Mouse (Mus musculus): Measurements from ENCODE around the gene Smoc1. TPM values are rescaled to one million over a fixed set of nuclear protein-coding genes. Genes with fewer than 3 reads are reported as not detected.

The Smoc1 gene
- total and polyA plus RNA-seq, 3 experiments, result 4.8 to 8.0 (median 6.2) TPM

DNA sequence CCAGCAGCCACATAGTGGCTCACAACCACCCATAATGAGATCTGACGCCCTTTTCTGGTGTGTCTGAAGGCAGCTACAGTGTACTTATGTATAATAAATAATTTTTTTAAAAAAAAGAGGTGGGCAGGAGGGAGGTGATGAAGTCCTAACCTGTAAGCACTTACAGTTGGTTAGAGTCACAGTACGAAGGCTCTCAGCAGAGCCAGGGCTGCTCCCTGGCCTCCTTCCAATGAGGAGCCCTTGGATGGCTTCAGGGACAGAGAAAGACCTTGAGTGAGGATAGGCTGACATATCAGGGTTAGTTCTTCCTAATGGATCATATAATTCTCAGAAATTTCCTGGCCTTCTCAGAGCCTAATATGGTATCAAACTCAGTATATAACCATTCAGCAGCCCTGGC lies 134.7 kb downstream of the Smoc1 start:
- DNase-seq, result no peak
- 70% methylated on average over 2 of the region's 2 CpGs for WGBS
- TF ChIP-seq CTCF (IDR thresholded peaks at IDR 0.05), result no peak
- Histone ChIP-seq H3K36me3 (ENCODE audit: control insufficient read depth, insufficient read depth, low read length) (no peaks in the 10 kb centered on the region), H3K4me3 (no peak overlapping the region), H3K9ac (ENCODE audit: low read depth, low read length) (no peak overlapping the region), H3K79me2 (replicated peaks; ENCODE audit: control insufficient read depth, insufficient read depth, low read length) (no peaks in the 10 kb centered on the region), H3K27ac (no peak overlapping the region), H3K27me3 (ENCODE audit: control insufficient read depth, insufficient read depth, low read length) (no peaks in the 10 kb centered on the region), H3K4me1 (ENCODE audit: control insufficient read depth, insufficient read depth, low read length) (no peaks in the 10 kb centered on the region; the same call in 1 of the 2 replicates)
- intact Hi-C loops (cut with DNase I), result no loop called here

DNA sequence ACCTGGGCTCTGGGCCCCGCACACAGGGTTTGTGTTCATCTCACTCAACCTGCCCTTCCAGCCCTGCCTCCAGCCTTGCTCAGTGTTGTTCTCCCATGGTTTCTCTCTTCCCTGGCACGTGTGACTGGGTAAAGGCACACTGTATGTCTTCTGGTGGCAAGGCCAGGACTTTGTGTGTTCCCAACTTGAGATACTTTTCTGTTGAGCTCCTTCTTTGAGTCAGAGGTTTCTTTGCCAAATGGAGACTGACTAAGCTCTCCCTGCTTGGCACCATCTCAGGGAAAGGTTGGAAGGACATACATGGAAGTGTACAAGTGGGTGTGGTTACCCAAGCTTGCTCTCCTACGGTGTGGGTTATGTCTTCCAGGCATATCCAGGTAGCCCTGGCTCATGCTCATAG lies 136.5 kb downstream of the Smoc1 start:
- TF ChIP-seq EP300 (IDR thresholded peaks at IDR 0.05; ENCODE audit: insufficient read depth, low read depth, low read length), result no peak
- TF ChIP-seq POLR2A (IDR thresholded peaks at IDR 0.05; ENCODE audit: insufficient read depth, low read depth, low read length), result no peak
- H3K4me1 ChIP-seq (ENCODE audit: control insufficient read depth, insufficient read depth, low read length), result no peaks in the 10 kb centered on the region; the same call in 1 of the 2 replicates
- no peaks in the 10 kb centered on the region for H3K79me2 ChIP-seq (replicated peaks; ENCODE audit: control insufficient read depth, insufficient read depth, low read length)
- H3K27ac ChIP-seq, result no peak overlapping the region
- no peaks in the 10 kb centered on the region for H3K27me3 ChIP-seq (ENCODE audit: control insufficient read depth, insufficient read depth, low read length)
- DNase-seq, result no peak
- H3K4me3 ChIP-seq, result no peak overlapping the region
- 65% methylated on average over 3 of the region's 3 CpGs for WGBS
- intact Hi-C loops (cut with DNase I), result no loop called here
- no peak overlapping the region for H3K9ac ChIP-seq (ENCODE audit: low read depth, low read length)
- H3K36me3 ChIP-seq (ENCODE audit: control insufficient read depth, insufficient read depth, low read length), result no peaks in the 10 kb centered on the region

DNA sequence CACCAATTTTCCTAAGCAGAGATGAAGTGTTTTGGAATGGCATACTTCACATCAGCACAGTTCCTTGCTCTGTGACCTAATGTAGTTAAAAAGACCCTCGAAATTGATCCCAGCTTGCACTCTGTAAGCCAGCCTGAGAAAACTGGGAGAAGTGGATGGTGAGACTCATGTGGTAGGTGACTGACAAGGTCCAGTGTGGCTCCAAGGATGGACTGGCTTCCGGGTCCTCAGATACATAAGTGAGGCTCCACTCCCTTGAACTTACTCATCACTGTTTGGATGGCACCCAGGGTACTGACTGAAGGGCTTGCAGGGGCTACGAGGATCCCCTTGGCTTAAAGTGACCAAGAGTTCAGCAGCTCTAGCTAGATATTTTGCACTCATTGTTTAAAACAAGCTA lies 137.0 kb downstream of the Smoc1 start:
- 69% methylated on average over 3 of the region's 3 CpGs for WGBS
- Histone ChIP-seq H3K36me3 (ENCODE audit: control insufficient read depth, insufficient read depth, low read length) (no peaks in the 10 kb centered on the region), H3K4me3 (no peak overlapping the region), H3K9ac (ENCODE audit: low read depth, low read length) (no peak overlapping the region), H3K4me1 (ENCODE audit: control insufficient read depth, insufficient read depth, low read length) (no peaks in the 10 kb centered on the region; the same call in 1 of the 2 replicates), H3K79me2 (replicated peaks; ENCODE audit: control insufficient read depth, insufficient read depth, low read length) (no peaks in the 10 kb centered on the region), H3K27ac (no peak overlapping the region), H3K27me3 (ENCODE audit: control insufficient read depth, insufficient read depth, low read length) (no peaks in the 10 kb centered on the region)
- TF ChIP-seq EP300 (IDR thresholded peaks at IDR 0.05; ENCODE audit: insufficient read depth, low read depth, low read length), result no peak
- no peak for TF ChIP-seq CTCF (IDR thresholded peaks at IDR 0.05)
- no peak for TF ChIP-seq POLR2A (IDR thresholded peaks at IDR 0.05; ENCODE audit: insufficient read depth, low read depth, low read length)
- no peak for DNase-seq
- intact Hi-C loops (cut with DNase I), result no loop called here

DNA sequence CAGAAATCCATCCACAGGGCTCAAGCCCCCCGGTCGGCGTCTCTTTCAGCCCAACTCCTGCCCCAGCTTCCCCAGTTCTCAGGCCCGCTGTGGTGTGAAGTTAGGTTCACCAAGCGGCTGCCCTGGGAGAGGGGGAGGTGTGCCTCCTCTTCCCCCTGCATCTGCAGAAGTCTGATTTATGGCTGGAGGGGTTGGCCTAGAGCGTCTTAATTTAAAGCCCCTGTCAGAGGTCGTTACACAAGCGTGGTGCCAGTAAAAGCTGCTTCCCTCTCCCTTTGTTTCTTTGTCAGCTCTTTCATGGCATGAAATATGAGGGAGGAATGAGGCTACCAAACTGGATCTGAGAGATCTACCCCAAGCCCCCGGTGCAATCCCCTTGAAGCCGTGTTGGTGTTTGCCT lies 139.5 kb downstream of the Smoc1 start:
- WGBS, result 68% methylated on average over 10 of the region's 10 CpGs
- no peaks in the 10 kb centered on the region for H3K27me3 ChIP-seq (ENCODE audit: control insufficient read depth, insufficient read depth, low read length)
- H3K4me3 ChIP-seq, result no peak overlapping the region
- no peak for TF ChIP-seq POLR2A (IDR thresholded peaks at IDR 0.05; ENCODE audit: insufficient read depth, low read depth, low read length)
- no peak overlapping the region for H3K27ac ChIP-seq
- no peak for DNase-seq
- intact Hi-C loops (cut with DNase I), result no loop called here
- no peak overlapping the region for H3K9ac ChIP-seq (ENCODE audit: low read depth, low read length)
- no peaks in the 10 kb centered on the region for H3K36me3 ChIP-seq (ENCODE audit: control insufficient read depth, insufficient read depth, low read length)
- H3K79me2 ChIP-seq (replicated peaks; ENCODE audit: control insufficient read depth, insufficient read depth, low read length), result no peaks in the 10 kb centered on the region
- no peaks in the 10 kb centered on the region for H3K4me1 ChIP-seq (ENCODE audit: control insufficient read depth, insufficient read depth, low read length)

DNA sequence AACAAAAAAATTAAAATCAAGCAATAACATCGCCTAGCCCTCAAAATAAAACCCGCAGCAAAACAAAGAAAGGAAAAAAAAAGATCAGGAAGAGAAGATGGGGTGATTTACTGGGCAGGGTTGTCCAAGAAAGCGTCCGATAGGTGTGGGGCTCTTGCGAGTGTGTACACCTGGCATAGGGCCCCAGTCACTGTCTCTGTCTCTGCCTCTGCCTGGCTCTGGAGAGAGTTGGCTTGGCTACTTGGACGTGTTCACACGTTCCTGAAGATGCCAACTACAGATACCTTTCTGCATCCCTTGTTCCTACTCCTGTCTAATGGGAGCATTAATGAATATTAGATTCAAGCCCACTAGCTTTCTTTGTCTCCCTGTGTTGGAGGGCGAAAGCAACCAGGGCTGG lies 140.0 kb downstream of the Smoc1 start:
- TF ChIP-seq EP300 (IDR thresholded peaks at IDR 0.05; ENCODE audit: insufficient read depth, low read depth, low read length), result no peak
- no peak for TF ChIP-seq CTCF (IDR thresholded peaks at IDR 0.05)
- no peak for TF ChIP-seq POLR2A (IDR thresholded peaks at IDR 0.05; ENCODE audit: insufficient read depth, low read depth, low read length)
- Histone ChIP-seq H3K9ac (ENCODE audit: low read depth, low read length) (no peak overlapping the region), H3K79me2 (replicated peaks; ENCODE audit: control insufficient read depth, insufficient read depth, low read length) (no peaks in the 10 kb centered on the region), H3K27ac (no peak overlapping the region), H3K27me3 (ENCODE audit: control insufficient read depth, insufficient read depth, low read length) (no peaks in the 10 kb centered on the region), H3K4me1 (ENCODE audit: control insufficient read depth, insufficient read depth, low read length) (no peaks in the 10 kb centered on the region), H3K36me3 (ENCODE audit: control insufficient read depth, insufficient read depth, low read length) (no peaks in the 10 kb centered on the region), H3K4me3 (no peak overlapping the region)
- intact Hi-C loops (cut with DNase I), result no loop called here
- no peak for DNase-seq
- WGBS, result 85% methylated on average over 8 of the region's 8 CpGs

DNA sequence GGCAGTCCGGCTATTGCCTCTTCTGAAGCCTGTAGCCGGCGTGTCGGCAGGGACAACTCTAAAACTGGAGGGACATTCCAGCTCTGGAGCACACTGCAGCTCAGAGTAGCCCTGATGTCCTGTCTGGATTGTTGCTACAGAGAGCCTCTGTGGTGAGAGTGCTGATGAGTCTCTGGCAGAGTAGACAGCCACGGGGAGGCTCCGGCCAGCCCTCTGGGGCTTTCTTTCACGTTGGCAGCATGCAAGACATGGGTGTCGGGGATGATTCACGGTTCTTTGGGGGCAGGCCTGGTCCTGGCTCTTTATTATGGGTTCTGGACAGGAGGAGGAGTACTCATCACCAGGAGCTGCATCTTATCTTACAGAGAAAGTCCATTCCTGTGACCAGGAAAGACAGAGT lies 140.5 kb downstream of the Smoc1 start:
- TF ChIP-seq POLR2A (IDR thresholded peaks at IDR 0.05; ENCODE audit: insufficient read depth, low read depth, low read length) (no peak), CTCF (IDR thresholded peaks at IDR 0.05) (no peak), EP300 (IDR thresholded peaks at IDR 0.05; ENCODE audit: insufficient read depth, low read depth, low read length) (no peak)
- intact Hi-C loops (cut with DNase I), result no loop called here
- H3K36me3 ChIP-seq (ENCODE audit: control insufficient read depth, insufficient read depth, low read length), result no peaks in the 10 kb centered on the region
- no peak for DNase-seq
- 75% methylated on average over 9 of the region's 9 CpGs for WGBS
- H3K79me2 ChIP-seq (replicated peaks; ENCODE audit: control insufficient read depth, insufficient read depth, low read length), result no peaks in the 10 kb centered on the region
- no peak overlapping the region for H3K9ac ChIP-seq (ENCODE audit: low read depth, low read length)
- no peak overlapping the region for H3K27ac ChIP-seq
- no peak overlapping the region for H3K4me3 ChIP-seq
- H3K27me3 ChIP-seq (ENCODE audit: control insufficient read depth, insufficient read depth, low read length), result no peaks in the 10 kb centered on the region
- no peaks in the 10 kb centered on the region for H3K4me1 ChIP-seq (ENCODE audit: control insufficient read depth, insufficient read depth, low read length)

DNA sequence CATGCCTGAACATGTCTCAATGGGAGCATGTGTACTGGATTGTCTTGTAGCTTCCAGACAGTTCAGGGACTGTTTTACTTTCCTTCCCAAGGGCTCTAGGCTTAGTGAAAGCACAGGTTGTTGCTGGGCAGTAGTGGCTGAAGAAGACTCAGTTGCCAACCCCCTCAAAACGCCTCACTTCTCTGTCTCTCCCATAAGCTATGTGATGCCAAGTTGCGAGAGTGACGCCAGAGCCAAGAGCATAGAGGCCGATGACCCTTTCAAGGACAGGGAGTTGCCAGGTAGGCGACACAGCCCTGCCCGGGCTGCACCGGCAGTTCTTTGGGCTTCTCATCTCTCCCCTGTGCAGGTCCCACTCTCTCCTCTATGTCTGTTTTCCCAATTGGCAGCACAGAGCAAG lies 141.4 kb downstream of the Smoc1 start:
- Histone ChIP-seq H3K27ac (no peak overlapping the region), H3K4me3 (no peak overlapping the region), H3K27me3 (ENCODE audit: control insufficient read depth, insufficient read depth, low read length) (no peaks in the 10 kb centered on the region), H3K36me3 (ENCODE audit: control insufficient read depth, insufficient read depth, low read length) (no peaks in the 10 kb centered on the region), H3K4me1 (ENCODE audit: control insufficient read depth, insufficient read depth, low read length) (no peaks in the 10 kb centered on the region), H3K79me2 (replicated peaks; ENCODE audit: control insufficient read depth, insufficient read depth, low read length) (no peaks in the 10 kb centered on the region), H3K9ac (ENCODE audit: low read depth, low read length) (no peak overlapping the region)
- intact Hi-C loops (cut with DNase I), result no loop called here
- no peak for TF ChIP-seq CTCF (IDR thresholded peaks at IDR 0.05)
- no peak for TF ChIP-seq POLR2A (IDR thresholded peaks at IDR 0.05; ENCODE audit: insufficient read depth, low read depth, low read length)
- TF ChIP-seq EP300 (IDR thresholded peaks at IDR 0.05; ENCODE audit: insufficient read depth, low read depth, low read length), result no peak
- no peak for DNase-seq
- WGBS, result 80% methylated on average over 7 of the region's 7 CpGs
